Mouse (Mus musculus) thymus, postnatal 25 days (tissue): Measurements from ENCODE around the gene Thumpd2.
A peak's percentile ranks its signal among the peaks of the same experiment; 100 is the strongest.

ENCODE experiments used
- DNase-seq: peaks from one replicate; pipeline ENCODE4 v3.0.0; 2022

Thumpd2 gene

GRCm38 (mm10) chr17:81031830-81032442, 32.9 kb downstream of the Thumpd2 start:
- no peak for DNase-seq

- DNase-seq = no peak
Measured at GRCm38 (mm10) chr17:81027331-81027730, 37.6 kb downstream of the Thumpd2 start.

- DNase-seq = no peak
Measured at GRCm38 (mm10) chr17:81017132-81017531, 47.8 kb downstream of the Thumpd2 start.

- peak; percentile 23 for DNase-seq
Measured at GRCm38 (mm10) chr17:81015814-81016447, 49.0 kb downstream of the Thumpd2 start.

GRCm38 (mm10) chr17:81010844-81011685, 53.8 kb downstream of the Thumpd2 start:
- DNase-seq = no peak

GRCm38 (mm10) chr17:81010199-81010598, 54.7 kb downstream of the Thumpd2 start:
- DNase-seq = no peak

GRCm38 (mm10) chr17:81009112-81009511, 55.8 kb downstream of the Thumpd2 start:
- DNase-seq = no peak

- no peak for DNase-seq
Measured at GRCm38 (mm10) chr17:81005292-81005691, 59.6 kb downstream of the Thumpd2 start.

- no peak for DNase-seq
Measured at GRCm38 (mm10) chr17:81004454-81004853, 60.4 kb downstream of the Thumpd2 start.

GRCm38 (mm10) chr17:81002130-81002529, 62.8 kb downstream of the Thumpd2 start:
- DNase-seq = no peak

- no peak for DNase-seq
Measured at GRCm38 (mm10) chr17:81001647-81002046, 63.2 kb downstream of the Thumpd2 start.

- DNase-seq = no peak
Measured at GRCm38 (mm10) chr17:81001010-81001409, 63.9 kb downstream of the Thumpd2 start.

GRCm38 (mm10) chr17:80998958-80999357, 65.9 kb downstream of the Thumpd2 start:
- no peak for DNase-seq

GRCm38 (mm10) chr17:80997226-80997625, 67.7 kb downstream of the Thumpd2 start:
- DNase-seq = no peak

- no peak for DNase-seq
Measured at GRCm38 (mm10) chr17:80991535-80992127, 73.3 kb downstream of the Thumpd2 start.

- no peak for DNase-seq
Measured at GRCm38 (mm10) chr17:80982976-80983375, 81.9 kb downstream of the Thumpd2 start.

- DNase-seq = peak; percentile 28
Measured at GRCm38 (mm10) chr17:80982412-80982787, 82.5 kb downstream of the Thumpd2 start.

- no peak for DNase-seq
Measured at GRCm38 (mm10) chr17:80981721-80982411, 83.0 kb downstream of the Thumpd2 start.

GRCm38 (mm10) chr17:80980096-80980495, 84.8 kb downstream of the Thumpd2 start:
- no peak for DNase-seq

GRCm38 (mm10) chr17:80977245-80977644, 87.6 kb downstream of the Thumpd2 start:
- DNase-seq = no peak
